Mouse (Mus musculus) C2C12 (cell line): ENCODE measurements at regions not wholly inside any gene's neighbourhood (a gene's known extent, or its start where the extent isn't known, plus 50 kb on each side); places are given as distances from the start of the nearest gene placed in this dataset.

Experiments
- CTCF ChIP-seq: IDR thresholded peaks from one replicate; pipeline ENCODE4 v1.5.1; 2011; ENCODE audit not compliant: control insufficient read depth, insufficient read depth, insufficient read length
- MAX ChIP-seq: IDR thresholded peaks from one replicate; pipeline ENCODE4 v1.6.1; 2011; ENCODE audit warnings: mild to moderate bottlenecking, control low read depth

DNA sequence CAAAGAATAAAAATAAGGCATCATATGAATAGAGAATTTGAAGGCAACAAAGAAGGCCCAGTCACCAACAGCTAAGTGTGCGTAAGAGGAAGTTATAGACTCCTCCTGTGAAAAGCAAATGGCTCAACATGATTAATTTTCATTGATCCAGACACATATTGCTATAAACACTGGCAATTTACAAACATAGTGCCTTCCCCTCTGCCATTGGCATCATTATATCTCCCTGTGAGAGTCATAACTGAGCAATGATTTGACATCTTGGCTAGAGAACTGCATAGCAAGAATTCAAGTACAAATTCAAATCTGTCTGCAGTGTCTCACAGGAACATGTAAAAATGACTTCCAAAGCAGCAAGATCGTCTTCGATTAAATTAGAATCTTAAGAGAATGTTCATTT lies 167.2 kb upstream of the Mbnl1 start:
- TF ChIP-seq CTCF: no peak
- TF ChIP-seq MAX: no peak
